Mouse (Mus musculus) intestine, embryonic 15.5 days (tissue): ENCODE measurements around the gene Txndc16. TPM values are rescaled to one million over a fixed set of nuclear protein-coding genes. Genes with fewer than 3 reads are reported as not detected.

Experiments
- ATAC-seq: fragments of 200-750 bp; cut with Nextera tagmentation; 2 replicates; pipeline ENCODE4 v1.8.0; 2017; ENCODE audit warnings: moderate TSS enrichment, moderate library complexity
- H3K27ac ChIP-seq: fragments of 300-500 bp; sonication (generic); 2 replicates; pipeline ENCODE4 v1.5.1; 2015; ENCODE audit warnings: mild to moderate bottlenecking, inconsistent platforms
- H3K27me3 ChIP-seq: fragments of 300-500 bp; sonication (generic); replicated peaks from 2 replicates; pipeline ENCODE4 v1.6.1; 2015; ENCODE audit warnings: inconsistent platforms
- H3K36me3 ChIP-seq: fragments of 300-500 bp; sonication (generic); 2 replicates; pipeline ENCODE4 v1.6.1; 2015; ENCODE audit warnings: inconsistent platforms
- H3K4me1 ChIP-seq: fragments of 300-500 bp; sonication (generic); replicated peaks from 2 replicates; pipeline ENCODE4 v1.6.1; 2015; ENCODE audit warnings: inconsistent platforms
- H3K4me2 ChIP-seq: fragments of 300-500 bp; sonication (generic); replicated peaks from 2 replicates; pipeline ENCODE4 v1.6.1; 2015; ENCODE audit warnings: mild to moderate bottlenecking, inconsistent platforms
- H3K4me3 ChIP-seq: fragments of 300-500 bp; sonication (generic); replicated peaks from 2 replicates; pipeline ENCODE4 v1.5.1; 2015; ENCODE audit warnings: inconsistent platforms
- H3K9ac ChIP-seq: fragments of 300-500 bp; sonication (generic); 2 replicates; pipeline ENCODE4 v1.6.1; 2015; ENCODE audit warnings: inconsistent platforms
- H3K9me3 ChIP-seq: fragments of 300-500 bp; sonication (generic); 2 replicates; pipeline ENCODE4 v1.6.1; 2016; ENCODE audit warnings: inconsistent platforms
- WGBS: fragments of 180-500 bp; shearing (Covaris S2); methylation state at CpG from one replicate; pipeline ENCODE4 v1.1.7; 2015; 5-methylcytosine and 5-hydroxymethylcytosine counted together
- polyA plus RNA-seq: library from polyadenylated mRNA; unstranded; fragments of >200 nt; fragmentation: Nextera tagmentation; extraction: Ambion mirVana; gene quantifications from 2 replicates; pipeline ENCODE4 v1.2.1, GENCODE M21; 2015

The Txndc16 gene
- 10.4 and 11.7 TPM in 2 replicates for polyA plus RNA-seq

- H3K4me1 ChIP-seq, result no peaks in the 10 kb centered on the region
- H3K4me2 ChIP-seq, result peak within 1 kb of the TSS; percentile 99
- H3K27me3 ChIP-seq, result no peaks in the 10 kb centered on the region
- H3K27ac ChIP-seq, result peak within 1 kb of the TSS; percentile 93
- H3K9me3 ChIP-seq, result no peaks in the 10 kb centered on the region
- under 1% methylated on average over 59 of the region's 59 CpGs for WGBS
- H3K4me3 ChIP-seq, result peak within 1 kb of the TSS; percentile 83
- no peaks in the 10 kb centered on the region for H3K36me3 ChIP-seq
- ATAC-seq, result peak; percentile 50
- H3K9ac ChIP-seq, result peak within 1 kb of the TSS; percentile 78
These were observed at the start of gene Txndc16 for GRCm38 (mm10) chr14:45220090-45220956. Txndc16 (minus strand) TSS chr14:45220328.

DNA sequence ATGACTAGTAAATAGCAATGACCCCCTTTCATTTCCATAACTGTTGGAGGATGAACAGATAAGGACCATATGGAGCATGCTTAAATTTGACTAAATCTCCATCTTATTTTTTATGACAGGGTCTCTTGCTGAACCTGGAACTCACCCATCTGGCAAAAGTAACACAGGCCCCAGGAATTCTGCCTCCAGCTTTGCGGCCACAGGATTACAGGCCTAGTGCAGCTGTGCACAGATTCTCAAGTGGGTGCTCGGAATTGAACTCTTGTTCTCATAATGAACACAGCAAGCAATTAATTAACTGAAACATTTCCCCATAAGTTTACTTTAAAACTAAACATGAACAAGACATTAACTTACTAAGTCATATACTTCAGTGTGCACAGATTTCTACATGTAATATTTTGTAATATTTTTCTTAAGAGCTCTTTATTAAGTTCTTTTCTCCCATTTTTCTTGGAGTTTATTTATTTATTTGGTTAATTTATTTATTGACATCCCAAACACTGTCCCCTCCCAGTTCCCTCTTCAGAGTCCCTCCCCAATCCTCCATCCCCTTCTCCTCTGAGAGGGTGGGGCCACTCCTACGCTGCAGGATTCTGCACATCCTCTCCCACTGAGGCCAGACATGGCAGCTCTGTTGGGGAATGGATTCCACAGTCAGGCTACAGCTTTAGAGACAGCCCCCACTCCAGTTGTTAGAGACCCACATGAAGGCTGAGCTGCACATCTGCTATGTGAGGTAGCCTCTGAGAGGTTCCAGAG, 43.9 kb upstream of the Txndc16 start:
- Histone ChIP-seq H3K27ac (no peak overlapping the region), H3K4me3 (no peak overlapping the region), H3K9me3 (no peaks in the 10 kb centered on the region), H3K27me3 (no peaks in the 10 kb centered on the region), H3K9ac (no peak overlapping the region), H3K36me3 (no peaks in the 10 kb centered on the region), H3K4me1 (no peaks in the 10 kb centered on the region), H3K4me2 (no peak overlapping the region)
- peak; percentile 66 for ATAC-seq
- WGBS, result 68% methylated on average over 3 of the region's 3 CpGs

DNA sequence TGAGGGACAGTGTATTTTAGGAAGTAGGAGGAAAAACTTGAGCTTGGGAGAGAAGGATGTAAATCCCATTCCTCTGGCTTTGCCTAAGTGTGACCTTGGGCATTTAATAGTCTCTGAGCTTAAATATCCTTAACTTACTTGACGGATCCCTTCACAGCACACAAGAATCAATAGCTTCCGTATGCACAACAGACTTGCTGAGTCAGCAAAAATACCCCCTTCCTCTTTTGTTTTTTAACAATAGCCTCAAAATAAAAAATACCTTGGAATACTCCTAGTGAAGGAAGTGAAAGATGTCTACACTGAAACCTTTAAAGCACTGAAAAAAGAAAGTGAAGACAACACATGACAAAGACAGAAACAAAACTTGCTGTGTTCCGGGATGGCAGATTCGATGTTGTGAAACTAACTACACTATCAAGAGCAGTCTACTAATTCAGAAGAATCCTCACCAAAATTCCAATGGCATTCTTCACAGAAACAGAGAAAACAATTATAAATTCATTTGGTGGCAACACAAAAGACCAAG, 31.5 kb upstream of the Txndc16 start:
- no peak for ATAC-seq
- no peak overlapping the region for H3K4me3 ChIP-seq
- WGBS, result 89% methylated on average over 4 of the region's 4 CpGs
- no peaks in the 10 kb centered on the region for H3K36me3 ChIP-seq
- H3K27me3 ChIP-seq, result no peaks in the 10 kb centered on the region
- no peaks in the 10 kb centered on the region for H3K9me3 ChIP-seq
- H3K9ac ChIP-seq, result no peak overlapping the region
- H3K27ac ChIP-seq, result no peak overlapping the region
- H3K4me2 ChIP-seq, result no peak overlapping the region
- H3K4me1 ChIP-seq, result no peaks in the 10 kb centered on the region

DNA sequence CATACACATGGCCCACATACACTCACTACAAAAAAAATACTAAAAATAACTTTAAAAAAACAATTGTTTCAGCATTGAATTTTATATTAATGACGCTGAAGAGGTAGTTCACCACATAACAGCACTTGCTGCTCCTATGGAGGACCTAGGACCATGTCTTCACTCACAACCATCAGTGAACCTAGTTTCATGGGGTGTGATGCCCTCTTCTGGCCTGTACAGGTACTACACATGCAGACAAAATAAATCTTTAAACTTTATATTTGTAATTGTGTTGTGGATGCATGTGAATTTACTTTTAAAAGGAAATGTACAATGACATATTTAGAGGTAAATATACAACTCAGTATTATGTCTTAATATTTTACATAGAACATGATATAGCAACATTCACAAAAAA, 21.5 kb upstream of the Txndc16 start:
- ATAC-seq, result no peak
- Histone ChIP-seq H3K4me1 (no peaks in the 10 kb centered on the region), H3K4me3 (no peak overlapping the region), H3K9me3 (no peaks in the 10 kb centered on the region), H3K36me3 (no peaks in the 10 kb centered on the region), H3K27ac (no peak overlapping the region), H3K9ac (no peak overlapping the region), H3K27me3 (no peaks in the 10 kb centered on the region), H3K4me2 (no peak overlapping the region)
- 54% methylated on average over 1 of the region's 1 CpGs for whole genome bisulfite sequencing

- H3K27ac ChIP-seq, result no peak overlapping the region
These were observed 18.9 kb upstream of the Txndc16 start for GRCm38 (mm10) chr14:45239042-45239441.

DNA sequence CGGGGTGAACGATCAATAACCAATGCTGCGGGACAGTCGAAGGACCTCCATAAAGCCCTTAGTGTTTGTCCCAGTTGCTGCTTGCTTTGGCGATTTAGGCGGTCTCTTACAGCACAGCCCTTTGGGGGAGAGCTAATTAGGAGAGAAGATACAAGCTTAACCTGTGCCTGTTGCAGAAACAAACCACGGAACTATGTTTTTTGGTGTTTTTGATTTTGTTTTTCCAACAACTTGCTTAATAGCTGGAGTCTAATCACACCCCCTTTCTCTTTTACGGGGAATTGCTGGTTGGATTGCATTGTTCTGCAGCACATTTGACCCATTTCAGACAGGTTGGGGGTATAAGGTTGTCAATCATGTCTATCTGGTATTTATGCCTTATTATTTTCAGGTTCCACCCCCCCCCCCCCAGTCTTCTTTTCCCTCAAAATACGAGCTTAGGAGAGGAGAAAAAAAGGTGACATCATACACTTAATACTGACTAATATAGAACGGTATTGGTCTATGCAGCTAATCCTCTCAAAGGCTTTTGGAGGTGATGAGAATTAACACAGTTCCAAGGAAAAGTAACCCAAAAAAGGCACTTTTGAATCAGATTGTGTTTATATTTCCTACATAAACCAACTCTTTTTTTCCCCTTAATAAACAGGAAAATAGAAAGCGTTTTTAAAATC, 966 bp upstream of the Txndc16 start:
- Histone ChIP-seq H3K27ac (no peak overlapping the region), H3K4me1 (no peaks in the 10 kb centered on the region), H3K4me2 (peak overlapping the region; percentile 99), H3K9me3 (no peaks in the 10 kb centered on the region), H3K36me3 (no peaks in the 10 kb centered on the region), H3K9ac (peak overlapping the region; percentile 78), H3K4me3 (peak overlapping the region; percentile 83), H3K27me3 (no peaks in the 10 kb centered on the region)
- no peak for ATAC-seq
- WGBS, result 9% methylated on average over 11 of the region's 11 CpGs

More at GRCm38 (mm10) chr14:45239042-45239441, 18.9 kb upstream of the Txndc16 start:
- no peak overlapping the region for H3K4me2 ChIP-seq
- H3K4me3 ChIP-seq, result no peak overlapping the region
- ATAC-seq, result no peak
- H3K27me3 ChIP-seq, result no peaks in the 10 kb centered on the region
- H3K9ac ChIP-seq, result no peak overlapping the region
- no peaks in the 10 kb centered on the region for H3K4me1 ChIP-seq
- H3K36me3 ChIP-seq, result no peaks in the 10 kb centered on the region
- no peaks in the 10 kb centered on the region for H3K9me3 ChIP-seq
- WGBS, result 73% methylated on average over 2 of the region's 2 CpGs

DNA sequence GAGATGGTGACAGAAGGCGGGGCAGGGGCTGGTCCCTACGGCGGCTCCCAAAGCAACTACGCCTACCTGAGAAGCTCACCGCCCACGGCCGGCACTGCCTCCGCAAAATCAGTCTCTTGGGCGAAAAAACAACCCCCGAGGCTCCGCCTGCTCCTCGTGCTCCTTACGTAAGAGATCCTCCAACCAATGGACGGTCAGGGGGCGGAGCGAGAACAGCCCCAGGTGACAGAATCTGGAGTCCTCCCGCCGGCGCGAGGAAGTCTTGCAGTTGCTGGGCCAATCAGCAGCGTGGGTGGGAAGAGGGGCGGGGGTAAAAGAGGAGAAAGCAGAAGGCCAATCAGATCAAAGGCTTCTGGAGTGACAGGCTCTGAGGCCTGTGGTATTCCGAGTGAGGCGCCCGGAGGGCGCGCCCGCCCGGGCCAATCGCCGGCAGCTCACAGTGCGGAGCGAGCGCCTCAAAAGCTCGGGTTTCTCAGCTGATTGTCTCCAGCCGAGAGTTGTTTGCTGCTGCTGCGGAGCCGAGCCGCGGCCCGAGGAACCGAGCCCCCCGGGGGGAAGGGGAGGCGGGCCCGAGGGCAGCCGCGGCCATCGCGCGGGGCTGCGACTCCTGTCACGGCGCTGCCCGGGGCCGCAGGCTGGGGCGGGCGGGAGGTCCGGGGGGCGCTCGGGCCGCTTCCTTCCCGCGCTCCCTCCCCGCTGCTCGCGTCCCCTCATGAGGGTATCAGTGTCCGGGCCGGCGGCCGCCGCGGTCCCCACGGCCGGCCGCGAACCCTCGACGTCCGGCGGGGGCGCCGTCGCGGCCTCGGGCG, 643 bp downstream of the Txndc16 start, which contains the start of gene Gpr137c:
Gene Gpr137c (plus strand): TSS at position 437 of the 809 bp plus-strand sequence.
- no peaks in the 10 kb centered on the region for H3K36me3 ChIP-seq
- peak within 1 kb of the TSS; percentile 78 for H3K9ac ChIP-seq
- H3K27me3 ChIP-seq, result no peaks in the 10 kb centered on the region
- no peaks in the 10 kb centered on the region for H3K4me1 ChIP-seq
- WGBS, result 0% methylated on average over 45 of the region's 86 CpGs
- H3K4me3 ChIP-seq, result peak within 1 kb of the TSS; percentile 83
- H3K4me2 ChIP-seq, result peak within 1 kb of the TSS; percentile 99
- no peaks in the 10 kb centered on the region for H3K9me3 ChIP-seq
- peak within 1 kb of the TSS; percentile 93 for H3K27ac ChIP-seq
- peak; percentile 98 for ATAC-seq

- ATAC-seq, result no peak
- Histone ChIP-seq H3K9ac (no peak overlapping the region), H3K4me3 (no peak overlapping the region), H3K9me3 (no peaks in the 10 kb centered on the region), H3K36me3 (no peaks in the 10 kb centered on the region), H3K27me3 (no peaks in the 10 kb centered on the region), H3K27ac (no peak overlapping the region), H3K4me1 (no peaks in the 10 kb centered on the region), H3K4me2 (no peak overlapping the region)
- 82% methylated on average over 4 of the region's 4 CpGs for WGBS
These were observed 2.4 kb downstream of the Txndc16 start for GRCm38 (mm10) chr14:45217693-45218092.

DNA sequence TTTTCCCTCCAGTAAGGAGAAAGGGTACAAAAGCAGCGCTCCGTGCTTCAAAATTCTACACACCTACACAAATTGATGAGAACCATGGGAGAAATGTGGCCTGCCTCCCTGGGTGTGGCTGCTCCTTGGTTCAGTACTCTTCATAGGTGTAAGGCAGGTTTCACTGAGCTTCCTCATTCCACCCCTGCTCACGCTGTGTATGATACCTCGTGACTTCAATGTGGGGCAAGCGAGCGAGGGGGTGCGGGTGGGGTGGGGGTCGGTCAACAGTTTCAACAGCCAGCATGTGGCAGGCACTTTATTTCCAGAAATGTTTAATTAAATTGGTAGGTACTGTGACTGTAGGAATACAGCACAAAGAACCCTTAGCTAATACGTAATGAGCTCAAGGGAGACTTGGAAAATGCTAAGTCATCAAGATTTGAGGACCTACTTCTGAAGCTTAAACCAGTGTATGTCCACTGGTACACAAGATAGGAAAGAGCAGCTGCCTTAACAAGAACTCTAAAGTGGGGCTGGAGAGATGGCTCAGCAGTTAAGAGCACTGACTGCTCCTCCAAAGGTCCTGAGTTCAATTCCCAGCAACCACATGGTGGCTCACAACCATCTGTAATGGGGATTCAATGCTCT, 3.3 kb downstream of the Txndc16 start:
- H3K9me3 ChIP-seq, result no peaks in the 10 kb centered on the region
- no peaks in the 10 kb centered on the region for H3K4me1 ChIP-seq
- ATAC-seq, result no peak
- H3K27me3 ChIP-seq, result no peaks in the 10 kb centered on the region
- no peak overlapping the region for H3K27ac ChIP-seq
- WGBS, result 86% methylated on average over 9 of the region's 9 CpGs
- no peaks in the 10 kb centered on the region for H3K36me3 ChIP-seq
- H3K4me2 ChIP-seq, result no peak overlapping the region
- H3K9ac ChIP-seq, result no peak overlapping the region
- no peak overlapping the region for H3K4me3 ChIP-seq

DNA sequence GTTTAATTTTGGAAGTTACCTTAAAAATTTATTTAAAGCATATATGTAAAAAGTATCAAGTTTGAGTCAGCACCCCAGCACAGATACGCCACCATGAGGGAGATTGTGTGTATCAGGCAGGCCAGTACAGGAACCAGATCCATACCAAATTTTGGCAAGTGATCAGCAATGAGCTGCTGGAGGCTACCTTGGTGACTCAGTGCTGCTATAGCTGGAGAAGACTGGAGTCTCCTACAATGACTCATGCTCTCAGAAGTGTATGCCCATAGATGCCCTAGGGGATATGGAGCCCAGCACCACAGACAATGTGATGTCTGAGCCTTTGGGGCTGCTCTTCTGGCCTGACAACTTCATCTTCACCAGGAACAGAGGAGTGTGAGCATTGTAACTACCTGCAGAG, 8.7 kb downstream of the Txndc16 start:
- 93% methylated on average over 1 of the region's 1 CpGs for WGBS
- H3K27ac ChIP-seq, result no peak overlapping the region

DNA sequence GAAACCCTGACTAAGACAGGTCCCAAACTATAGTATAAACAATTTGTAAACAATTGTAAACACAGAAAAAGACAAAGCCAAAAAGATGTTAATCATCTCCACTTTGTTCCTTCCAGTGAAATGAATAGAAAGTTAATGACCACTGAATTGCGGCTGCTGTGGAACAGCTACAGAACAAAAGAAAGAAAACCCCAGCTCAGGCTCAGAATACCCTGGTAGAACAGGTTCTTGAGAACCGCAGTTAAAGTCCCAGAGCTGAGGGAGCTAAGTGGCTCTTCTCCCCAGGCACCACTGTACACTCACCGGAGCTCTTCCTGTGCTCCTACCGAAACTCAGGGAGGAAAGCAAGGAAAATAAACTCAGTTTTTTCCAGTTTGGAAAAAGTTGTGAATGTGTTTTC, 9.4 kb downstream of the Txndc16 start:
- no peak overlapping the region for H3K27ac ChIP-seq
- H3K27me3 ChIP-seq, result no peaks in the 10 kb centered on the region
- WGBS, result 73% methylated on average over 4 of the region's 4 CpGs
- no peaks in the 10 kb centered on the region for H3K9me3 ChIP-seq
- no peak for ATAC-seq
- H3K4me2 ChIP-seq, result no peak overlapping the region
- H3K4me1 ChIP-seq, result no peaks in the 10 kb centered on the region
- H3K4me3 ChIP-seq, result no peak overlapping the region
- H3K36me3 ChIP-seq, result no peaks in the 10 kb centered on the region
- no peak overlapping the region for H3K9ac ChIP-seq

More for the DNA sequence above, 8.7 kb downstream of the Txndc16 start:
- Histone ChIP-seq H3K9me3 (no peaks in the 10 kb centered on the region), H3K4me2 (no peak overlapping the region), H3K9ac (no peak overlapping the region), H3K27me3 (no peaks in the 10 kb centered on the region), H3K4me1 (no peaks in the 10 kb centered on the region), H3K36me3 (no peaks in the 10 kb centered on the region), H3K4me3 (no peak overlapping the region)
- no peak for ATAC-seq
